Mouse (Mus musculus): ENCODE data around the gene Cul7. TPM values are rescaled to one million over a fixed set of nuclear protein-coding genes. Genes with fewer than 3 reads are reported as not detected.

Cul7 gene
- polyA plus RNA-seq, 1 experiment from 2014 or later = 37.1 TPM

DNA sequence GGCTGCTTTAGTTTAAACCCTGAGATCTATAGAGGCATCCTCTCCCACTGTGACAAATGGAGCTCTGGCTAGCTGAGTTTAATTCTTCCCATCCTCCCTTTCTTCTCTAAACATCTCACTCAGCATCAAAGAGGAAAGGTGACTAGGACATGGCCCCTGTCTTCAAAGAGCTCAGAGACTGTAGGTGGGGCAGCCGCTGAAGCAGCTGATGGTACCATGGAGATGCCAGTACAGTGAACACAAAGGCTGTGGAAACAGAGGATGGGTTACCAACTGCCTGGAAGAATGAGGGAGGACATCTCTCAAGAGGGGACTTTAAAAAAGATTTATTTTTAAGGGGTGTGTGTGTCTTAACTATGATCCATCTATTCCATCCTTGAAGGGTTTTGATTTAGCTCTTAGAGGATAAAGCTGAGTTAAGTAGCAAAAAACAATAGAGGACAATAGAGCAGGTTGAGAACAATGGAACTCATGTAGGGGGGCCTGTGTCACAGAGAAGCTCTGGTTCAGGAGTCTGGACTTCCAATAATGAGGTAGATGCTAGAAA is 44.5 kb downstream of the Cul7 start:
- no peak overlapping the region for H3K4me3 ChIP-seq (replicated peaks)
- H3K27ac ChIP-seq (replicated peaks) = no peak overlapping the region
- no peaks in the 10 kb centered on the region for H3K9me3 ChIP-seq (replicated peaks)
- H3K4me1 ChIP-seq = no peaks in the 10 kb centered on the region
- H3K36me3 ChIP-seq = peaks cover 13% of the 10 kb centered on the region
- H3K4me2 ChIP-seq = no peak overlapping the region
- ATAC-seq (ENCODE audit: low FRiP score) = no peak
- 80% methylated on average over 1 of the region's 1 CpGs for WGBS
- H3K27me3 ChIP-seq (replicated peaks) = no peaks in the 10 kb centered on the region
- no peak overlapping the region for H3K9ac ChIP-seq (replicated peaks)

DNA sequence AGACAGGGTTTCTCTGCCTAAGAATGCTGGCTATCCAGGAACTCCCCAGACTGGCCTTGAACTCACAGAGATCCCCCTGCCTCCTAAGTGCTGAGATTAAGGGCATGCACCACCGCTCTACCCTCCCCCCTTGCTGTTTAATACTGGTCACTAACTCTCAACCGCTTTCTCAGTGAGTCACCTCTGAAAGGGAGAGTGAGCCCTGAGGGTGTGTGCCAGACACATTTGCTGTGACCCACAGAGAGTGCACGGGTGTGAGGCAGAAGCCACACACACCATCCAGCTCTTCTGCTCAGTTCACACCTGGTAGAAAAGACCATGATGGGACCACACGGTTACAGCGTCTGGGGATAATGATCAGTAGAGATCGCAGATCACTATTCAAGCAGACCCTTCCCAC is 48.4 kb downstream of the Cul7 start:
- 92% methylated on average over 6 of the region's 6 CpGs for WGBS
- no peak overlapping the region for H3K4me2 ChIP-seq
- peaks cover 7% of the 10 kb centered on the region for H3K36me3 ChIP-seq
- no peaks in the 10 kb centered on the region for H3K9me3 ChIP-seq (replicated peaks)
- no peak overlapping the region for H3K4me3 ChIP-seq (replicated peaks)
- no peak for ATAC-seq (ENCODE audit: low FRiP score)
- H3K27me3 ChIP-seq (replicated peaks) = no peaks in the 10 kb centered on the region
- peaks cover 30% of the 10 kb centered on the region for H3K4me1 ChIP-seq
- no peak overlapping the region for H3K9ac ChIP-seq (replicated peaks)
- H3K27ac ChIP-seq (replicated peaks) = no peak overlapping the region

DNA sequence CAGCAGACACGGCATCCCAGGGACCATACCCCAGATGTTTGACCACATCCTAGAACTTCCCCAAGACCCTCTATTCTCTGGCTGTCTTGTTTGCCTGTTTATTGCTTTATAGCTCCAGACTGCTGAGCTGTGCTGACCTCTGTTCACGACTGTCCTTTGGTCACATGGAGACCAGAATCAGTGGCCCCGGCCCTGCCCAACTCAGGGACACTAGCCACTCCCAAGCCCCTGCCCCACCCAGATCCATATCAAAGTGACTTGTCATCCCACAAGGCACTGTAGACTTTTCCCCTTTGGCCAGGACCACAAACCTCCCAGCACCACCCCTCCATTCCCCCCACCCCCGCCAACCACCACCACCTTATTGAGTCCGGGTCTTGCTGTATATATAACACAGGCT is 49.1 kb downstream of the Cul7 start:
- Histone ChIP-seq H3K4me2 (no peak overlapping the region), H3K4me3 (replicated peaks) (no peak overlapping the region), H3K27me3 (replicated peaks) (no peaks in the 10 kb centered on the region), H3K4me1 (peaks cover 37% of the 10 kb centered on the region), H3K9me3 (replicated peaks) (no peaks in the 10 kb centered on the region), H3K27ac (replicated peaks) (no peak overlapping the region), H3K9ac (replicated peaks) (no peak overlapping the region), H3K36me3 (peaks cover 7% of the 10 kb centered on the region)
- WGBS = 44% methylated on average over 5 of the region's 5 CpGs
- ATAC-seq (ENCODE audit: low FRiP score) = no peak

GRCm38 (mm10) chr17:46699912-46700311 is 49.8 kb downstream of the Cul7 start:
- H3K27ac ChIP-seq (replicated peaks) = no peak overlapping the region
- H3K9ac ChIP-seq (replicated peaks) = no peak overlapping the region
- H3K27me3 ChIP-seq (replicated peaks) = no peaks in the 10 kb centered on the region
- ATAC-seq (ENCODE audit: low FRiP score) = no peak
- H3K36me3 ChIP-seq = peaks cover 7% of the 10 kb centered on the region
- WGBS = 89% methylated on average over 3 of the region's 3 CpGs
- H3K4me1 ChIP-seq = peaks cover 37% of the 10 kb centered on the region
- no peaks in the 10 kb centered on the region for H3K9me3 ChIP-seq (replicated peaks)
- H3K4me2 ChIP-seq = no peak overlapping the region
- H3K4me3 ChIP-seq (replicated peaks) = no peak overlapping the region

DNA sequence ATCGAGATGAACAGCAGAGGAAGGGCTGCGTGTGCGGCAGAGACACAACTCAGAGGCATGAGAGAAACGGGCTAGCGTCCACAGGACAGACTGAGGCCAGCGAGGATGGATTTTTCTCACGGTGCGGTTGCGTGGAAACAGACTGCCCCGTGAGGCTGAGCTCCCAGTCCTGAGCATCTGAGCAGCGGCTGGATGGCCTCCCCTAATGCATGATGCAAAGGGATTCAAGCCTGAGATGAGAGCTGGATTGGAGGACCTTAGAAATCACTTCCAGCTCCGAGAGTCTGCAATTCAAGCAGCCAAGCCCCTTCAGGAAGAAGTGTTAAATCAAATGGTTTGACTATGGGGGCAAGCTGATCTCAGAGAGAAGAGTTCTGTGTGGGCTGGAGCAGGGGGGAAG is 51.4 kb downstream of the Cul7 start:
- H3K9me3 ChIP-seq (replicated peaks) = no peaks in the 10 kb centered on the region
- H3K36me3 ChIP-seq = peaks cover 7% of the 10 kb centered on the region
- no peak overlapping the region for H3K4me3 ChIP-seq (replicated peaks)
- no peak for ATAC-seq (ENCODE audit: low FRiP score)
- H3K9ac ChIP-seq (replicated peaks) = 0 out of 2 replicates have a peak overlapping the region, but pooled peaks have one; percentile 2
- no peaks in the 10 kb centered on the region for H3K27me3 ChIP-seq (replicated peaks)
- peak overlapping the region; percentile 88 for H3K4me2 ChIP-seq
- 75% methylated on average over 12 of the region's 12 CpGs for WGBS
- H3K4me1 ChIP-seq = peaks cover 48% of the 10 kb centered on the region
- peak overlapping the region; percentile 41 for H3K27ac ChIP-seq (replicated peaks)

- peak overlapping the region; percentile 88 for H3K4me2 ChIP-seq
- no peaks in the 10 kb centered on the region for H3K9me3 ChIP-seq (replicated peaks)
- 0 out of 2 replicates have a peak overlapping the region, but pooled peaks have one; percentile 60 for H3K27ac ChIP-seq (replicated peaks)
- 90% methylated on average over 12 of the region's 12 CpGs for WGBS
- peaks cover 49% of the 10 kb centered on the region for H3K4me1 ChIP-seq
- no peak overlapping the region for H3K4me3 ChIP-seq (replicated peaks)
- H3K36me3 ChIP-seq = peaks cover 7% of the 10 kb centered on the region
- ATAC-seq (ENCODE audit: low FRiP score) = no peak
- 0 out of 2 replicates have a peak overlapping the region, but pooled peaks have one; percentile 2 for H3K9ac ChIP-seq (replicated peaks)
- H3K27me3 ChIP-seq (replicated peaks) = no peaks in the 10 kb centered on the region
Observed at GRCm38 (mm10) chr17:46702100-46702499, 52.0 kb downstream of the Cul7 start.

DNA sequence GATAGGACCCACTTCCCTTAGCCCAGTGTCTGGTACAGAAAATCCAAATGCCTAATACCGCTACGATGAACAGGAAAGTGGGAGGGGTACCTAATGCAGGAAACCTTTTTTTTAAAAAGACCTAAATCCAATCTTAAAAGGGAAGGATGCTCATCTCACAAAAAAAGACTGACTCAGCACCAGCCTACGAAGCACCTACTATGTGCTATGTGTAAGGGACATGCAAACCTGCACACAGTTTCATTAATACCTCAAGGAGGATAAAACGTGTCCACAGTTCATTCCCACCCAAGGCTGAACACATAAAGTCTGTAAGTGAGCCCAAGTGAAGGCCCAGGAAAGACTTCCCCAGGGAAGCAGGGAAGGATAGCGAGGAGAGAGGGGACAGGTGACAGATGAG is 52.4 kb downstream of the Cul7 start:
- 84% methylated on average over 5 of the region's 5 CpGs for WGBS
- Histone ChIP-seq H3K9ac (replicated peaks) (no peak overlapping the region), H3K36me3 (peaks cover 7% of the 10 kb centered on the region), H3K4me3 (replicated peaks) (no peak overlapping the region), H3K4me1 (peaks cover 49% of the 10 kb centered on the region), H3K27ac (replicated peaks) (no peak overlapping the region), H3K27me3 (replicated peaks) (no peaks in the 10 kb centered on the region), H3K9me3 (replicated peaks) (no peaks in the 10 kb centered on the region), H3K4me2 (peak overlapping the region; percentile 88)
- ATAC-seq (ENCODE audit: low FRiP score) = no peak

GRCm38 (mm10) chr17:46703971-46704886 is 54.1 kb downstream of the Cul7 start:
- H3K9ac ChIP-seq (replicated peaks) = peak overlapping the region; percentile 95
- WGBS = 7% methylated on average over 35 of the region's 41 CpGs
- peak overlapping the region; percentile 98 for H3K4me3 ChIP-seq (replicated peaks)
- H3K27me3 ChIP-seq (replicated peaks) = no peaks in the 10 kb centered on the region
- peak; percentile 58 for ATAC-seq (ENCODE audit: low FRiP score)
- peak overlapping the region; percentile 88 for H3K4me2 ChIP-seq
- H3K4me1 ChIP-seq = peaks cover 49% of the 10 kb centered on the region
- no peaks in the 10 kb centered on the region for H3K36me3 ChIP-seq
- H3K27ac ChIP-seq (replicated peaks) = peak overlapping the region; percentile 95
- H3K9me3 ChIP-seq (replicated peaks) = no peaks in the 10 kb centered on the region

GRCm38 (mm10) chr17:46704887-46705835 is 55.0 kb downstream of the Cul7 start, which contains the start of gene Ppp2r5d:
Gene Ppp2r5d (minus strand): TSS chr17:46705111.
- Histone ChIP-seq H3K27ac (replicated peaks) (peak within 1 kb of the TSS; percentile 95), H3K9me3 (replicated peaks) (no peaks in the 10 kb centered on the region), H3K4me3 (replicated peaks) (peak within 1 kb of the TSS; percentile 98), H3K4me2 (peak within 1 kb of the TSS; percentile 88), H3K4me1 (peaks cover 49% of the 10 kb centered on the region), H3K36me3 (no peaks in the 10 kb centered on the region), H3K27me3 (replicated peaks) (no peaks in the 10 kb centered on the region), H3K9ac (replicated peaks) (peak within 1 kb of the TSS; percentile 95)
- under 1% methylated on average over 48 of the region's 48 CpGs for WGBS
- ATAC-seq (ENCODE audit: low FRiP score) = peak; percentile 96

GRCm38 (mm10) chr17:46706375-46707089 is 56.4 kb downstream of the Cul7 start:
- Histone ChIP-seq H3K4me1 (peaks cover 46% of the 10 kb centered on the region), H3K27ac (replicated peaks) (no peak overlapping the region), H3K27me3 (replicated peaks) (no peaks in the 10 kb centered on the region), H3K4me2 (no peak overlapping the region), H3K9ac (replicated peaks) (no peak overlapping the region), H3K36me3 (no peaks in the 10 kb centered on the region), H3K9me3 (replicated peaks) (no peaks in the 10 kb centered on the region), H3K4me3 (replicated peaks) (no peak overlapping the region)
- ATAC-seq (ENCODE audit: low FRiP score) = no peak
- WGBS = 93% methylated on average over 14 of the region's 14 CpGs

Measured in neural tube, embryonic 15.5 days (tissue).